Mouse (Mus musculus) heart, postnatal 36 days (tissue): Measurements from ENCODE around the gene Gfi1. TPM values are rescaled to one million over a fixed set of nuclear protein-coding genes. Genes with fewer than 3 reads are reported as not detected.

ENCODE experiments used
- DNase-seq, 2 experiments: peaks; one replicate each; pipeline ENCODE4 v3.0.0; 2021 to 2022
- intact Hi-C: fragments of 180-260 bp; cut with DNase I; formaldehyde crosslinking; loops from one replicate; pipeline ENCODE4 v1.15.1; 2025
- total RNA-seq, 2 experiments: library from RNA; stranded (reverse); gene quantifications; 2 replicates each; pipeline ENCODE4 v1.2.3; 2021

Gfi1 gene
- total RNA-seq, 2 experiments from 2014 or later = not detected

- intact Hi-C loops = no loop called here
- DNase-seq = no peak
Observed at GRCm38 (mm10) chr5:107687161-107687560, 38.7 kb downstream of the Gfi1 start.

- intact Hi-C loops = loop anchor here (2.0 kb wide), 1 partner anchor 206 kb away; no protein-coding TSS in a partner anchor
- DNase-seq = no peak
Observed at GRCm38 (mm10) chr5:107684380-107684779, 41.5 kb downstream of the Gfi1 start.

- intact Hi-C loops = no loop called here
- no peak for DNase-seq
Observed at GRCm38 (mm10) chr5:107681300-107681699, 44.5 kb downstream of the Gfi1 start.

GRCm38 (mm10) chr5:107678392-107678791 lies 47.4 kb downstream of the Gfi1 start:
- intact Hi-C loops = no loop called here
- DNase-seq = no peak

Other genes starting within 250 kb of the Gfi1 start
- under 1 TPM in 1 of 2 experiments, not detected in 1; 0.17 TPM for gene Gm42669, start 218.4 kb downstream of the Gfi1 start, total RNA-seq
- gene 1700028K03Rik, start 191.3 kb downstream of the Gfi1 start, total RNA-seq = not detected
- gene Rpap2, start 128.7 kb downstream of the Gfi1 start, total RNA-seq = 10 to 100 TPM in 1 of 2 experiments, 1 to 10 TPM in 1; 8.4 to 10.2 TPM
- 1 to 10 TPM; 3.6 to 4.6 TPM for gene Glmn, start 128.1 kb downstream of the Gfi1 start, total RNA-seq
- gene Ube2d2b, start 104.1 kb upstream of the Gfi1 start, total RNA-seq = not detected
- gene Evi5, start 149.1 kb upstream of the Gfi1 start, total RNA-seq = 10 to 100 TPM; 19.5 to 21.5 TPM
- 10 to 100 TPM; 29.9 to 37.3 TPM for gene Rpl5, start 174.5 kb upstream of the Gfi1 start, total RNA-seq